Mouse (Mus musculus): ENCODE data around the gene Grem1. TPM values are rescaled to one million over a fixed set of nuclear protein-coding genes. Genes with fewer than 3 reads are reported as not detected.
A peak's percentile ranks its signal among the peaks of the same experiment; 100 is the strongest.

The Grem1 gene
- polyA plus RNA-seq, 1 experiment from 2014 or later = 0.57 TPM

- Histone ChIP-seq H3K27ac (no peak overlapping the region), H3K4me3 (replicated peaks) (no peak overlapping the region), H3K27me3 (no peaks in the 10 kb centered on the region), H3K9ac (no peak overlapping the region), H3K4me1 (no peaks in the 10 kb centered on the region), H3K9me3 (no peaks in the 10 kb centered on the region), H3K4me2 (no peak overlapping the region), H3K36me3 (replicated peaks) (no peaks in the 10 kb centered on the region; the same call in 1 of the 2 replicates)
- no peak for ATAC-seq (ENCODE audit: low FRiP score)
- 90% methylated on average over 4 of the region's 4 CpGs for WGBS
Measured at GRCm38 (mm10) chr2:113781521-113781920, 23.1 kb upstream of the Grem1 start.

GRCm38 (mm10) chr2:113781107-113781506 is 22.7 kb upstream of the Grem1 start:
- no peaks in the 10 kb centered on the region for H3K9me3 ChIP-seq
- H3K9ac ChIP-seq = no peak overlapping the region
- ATAC-seq (ENCODE audit: low FRiP score) = no peak
- no peak overlapping the region for H3K4me2 ChIP-seq
- WGBS = 87% methylated on average over 5 of the region's 5 CpGs
- H3K4me1 ChIP-seq = no peaks in the 10 kb centered on the region
- no peak overlapping the region for H3K4me3 ChIP-seq (replicated peaks)
- no peak overlapping the region for H3K27ac ChIP-seq
- H3K36me3 ChIP-seq (replicated peaks) = no peaks in the 10 kb centered on the region; the same call in 1 of the 2 replicates
- no peaks in the 10 kb centered on the region for H3K27me3 ChIP-seq

- H3K36me3 ChIP-seq (replicated peaks) = no peaks in the 10 kb centered on the region; the same call in 1 of the 2 replicates
- no peak overlapping the region for H3K4me2 ChIP-seq
- H3K4me3 ChIP-seq (replicated peaks) = no peak overlapping the region
- H3K27me3 ChIP-seq = no peaks in the 10 kb centered on the region
- H3K9me3 ChIP-seq = no peaks in the 10 kb centered on the region
- no peaks in the 10 kb centered on the region for H3K4me1 ChIP-seq
- no peak overlapping the region for H3K27ac ChIP-seq
- ATAC-seq (ENCODE audit: low FRiP score) = no peak
- H3K9ac ChIP-seq = no peak overlapping the region
- 88% methylated on average over 3 of the region's 3 CpGs for WGBS
Measured at GRCm38 (mm10) chr2:113779336-113779735, 20.9 kb upstream of the Grem1 start.

DNA sequence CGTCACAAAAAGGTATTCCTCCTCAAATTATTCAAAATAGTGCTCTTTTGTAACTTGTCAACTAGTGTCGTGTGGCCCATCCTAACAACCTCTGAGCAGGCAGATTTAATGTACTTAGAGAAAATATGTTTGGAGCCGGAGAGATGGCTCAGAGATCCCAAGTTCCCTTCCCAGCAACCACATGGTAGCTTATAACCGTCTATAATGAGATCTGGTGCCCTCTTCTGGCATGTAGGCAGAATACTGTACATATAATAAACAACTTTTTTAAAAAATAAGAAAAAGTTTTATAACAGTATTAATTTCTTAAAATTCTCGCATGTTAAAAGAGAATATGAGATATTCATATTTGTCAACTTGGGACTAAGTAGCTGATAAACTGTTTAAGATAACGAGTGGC is 19.6 kb upstream of the Grem1 start:
- H3K9ac ChIP-seq = no peak overlapping the region
- H3K4me3 ChIP-seq (replicated peaks) = no peak overlapping the region
- H3K27me3 ChIP-seq = no peaks in the 10 kb centered on the region
- no peaks in the 10 kb centered on the region for H3K36me3 ChIP-seq (replicated peaks)
- H3K9me3 ChIP-seq = no peaks in the 10 kb centered on the region
- ATAC-seq (ENCODE audit: low FRiP score) = no peak
- H3K27ac ChIP-seq = no peak overlapping the region
- H3K4me1 ChIP-seq = no peaks in the 10 kb centered on the region
- H3K4me2 ChIP-seq = no peak overlapping the region
- WGBS = 76% methylated on average over 6 of the region's 6 CpGs

DNA sequence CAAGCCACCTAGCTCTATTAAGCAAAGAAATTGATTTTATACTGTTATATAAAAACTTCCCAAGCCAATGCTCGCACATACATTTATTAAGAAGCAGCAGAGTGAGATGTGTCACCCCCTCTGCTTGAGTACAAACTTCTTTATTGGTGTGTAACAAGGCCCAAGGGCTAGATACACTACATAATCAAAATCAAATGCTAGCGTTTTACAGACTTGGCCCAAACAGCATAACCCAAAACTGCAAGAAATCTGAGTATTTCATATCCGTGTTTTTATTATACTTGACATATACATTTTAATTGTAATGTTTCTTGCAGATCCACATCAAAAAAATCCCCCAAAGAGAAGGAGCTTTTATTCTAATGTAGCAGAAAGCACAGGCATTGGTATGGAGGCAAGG is 17.9 kb upstream of the Grem1 start:
- WGBS = 92% methylated on average over 3 of the region's 3 CpGs
- Histone ChIP-seq H3K9ac (no peak overlapping the region), H3K27ac (no peak overlapping the region), H3K36me3 (replicated peaks) (no peaks in the 10 kb centered on the region), H3K27me3 (no peaks in the 10 kb centered on the region), H3K4me2 (no peak overlapping the region), H3K4me3 (replicated peaks) (no peak overlapping the region), H3K9me3 (no peaks in the 10 kb centered on the region), H3K4me1 (no peaks in the 10 kb centered on the region)
- no peak for ATAC-seq (ENCODE audit: low FRiP score)

- WGBS = 83% methylated on average over 6 of the region's 6 CpGs
- no peaks in the 10 kb centered on the region for H3K27me3 ChIP-seq
- H3K9ac ChIP-seq = no peak overlapping the region
- no peak overlapping the region for H3K27ac ChIP-seq
- ATAC-seq (ENCODE audit: low FRiP score) = no peak
- H3K4me3 ChIP-seq (replicated peaks) = no peak overlapping the region
- H3K36me3 ChIP-seq (replicated peaks) = no peaks in the 10 kb centered on the region
- H3K4me2 ChIP-seq = no peak overlapping the region
- H3K4me1 ChIP-seq = no peaks in the 10 kb centered on the region
- H3K9me3 ChIP-seq = no peaks in the 10 kb centered on the region
Measured at GRCm38 (mm10) chr2:113774150-113774805, 15.8 kb upstream of the Grem1 start.

GRCm38 (mm10) chr2:113768541-113769303 is 10.3 kb upstream of the Grem1 start:
- H3K4me3 ChIP-seq (replicated peaks) = no peak overlapping the region
- H3K27me3 ChIP-seq = no peaks in the 10 kb centered on the region
- no peak overlapping the region for H3K4me2 ChIP-seq
- no peaks in the 10 kb centered on the region for H3K4me1 ChIP-seq
- no peak overlapping the region for H3K27ac ChIP-seq
- WGBS = 89% methylated on average over 8 of the region's 8 CpGs
- ATAC-seq (ENCODE audit: low FRiP score) = no peak
- H3K9ac ChIP-seq = no peak overlapping the region
- no peaks in the 10 kb centered on the region for H3K9me3 ChIP-seq
- no peaks in the 10 kb centered on the region for H3K36me3 ChIP-seq (replicated peaks)

DNA sequence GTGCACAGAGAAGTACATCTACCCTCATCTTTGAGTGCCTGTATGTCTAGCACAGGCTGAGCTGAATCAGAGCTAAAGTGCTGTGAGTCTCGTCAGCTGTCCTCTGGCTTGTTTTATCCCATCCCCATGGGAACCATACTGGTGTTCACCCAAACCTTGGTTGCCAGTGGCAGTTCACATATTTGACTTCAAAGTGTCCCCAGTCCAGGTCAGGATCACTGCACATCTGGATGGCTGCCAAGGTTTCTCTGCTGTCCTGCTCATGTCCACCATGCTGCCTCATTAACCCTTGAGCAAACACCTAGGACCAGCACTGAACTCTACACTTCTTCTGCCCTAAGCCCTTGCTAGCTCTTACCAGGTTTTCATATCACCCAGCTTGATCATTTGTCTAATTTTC is 7.4 kb upstream of the Grem1 start:
- H3K4me3 ChIP-seq (replicated peaks) = no peak overlapping the region
- no peak for ATAC-seq (ENCODE audit: low FRiP score)
- 79% methylated on average over 1 of the region's 1 CpGs for WGBS

GRCm38 (mm10) chr2:113764968-113765367 is 6.5 kb upstream of the Grem1 start:
- no peak overlapping the region for H3K9ac ChIP-seq
- no peaks in the 10 kb centered on the region for H3K4me1 ChIP-seq
- peaks cover 14% of the 10 kb centered on the region for H3K27me3 ChIP-seq
- H3K9me3 ChIP-seq = no peaks in the 10 kb centered on the region
- no peak overlapping the region for H3K4me3 ChIP-seq (replicated peaks)
- H3K36me3 ChIP-seq (replicated peaks) = no peaks in the 10 kb centered on the region
- H3K27ac ChIP-seq = no peak overlapping the region
- no peak for ATAC-seq (ENCODE audit: low FRiP score)
- H3K4me2 ChIP-seq = no peak overlapping the region
- WGBS = 86% methylated on average over 5 of the region's 5 CpGs

More for the DNA sequence above, 7.4 kb upstream of the Grem1 start:
- H3K27me3 ChIP-seq = peaks cover 5% of the 10 kb centered on the region
- H3K36me3 ChIP-seq (replicated peaks) = no peaks in the 10 kb centered on the region
- no peak overlapping the region for H3K4me2 ChIP-seq
- no peaks in the 10 kb centered on the region for H3K4me1 ChIP-seq
- H3K9me3 ChIP-seq = no peaks in the 10 kb centered on the region
- no peak overlapping the region for H3K27ac ChIP-seq
- no peak overlapping the region for H3K9ac ChIP-seq

- H3K9me3 ChIP-seq = no peaks in the 10 kb centered on the region
- peaks cover 21% of the 10 kb centered on the region for H3K4me1 ChIP-seq
- peak overlapping the region; percentile 95 for H3K4me2 ChIP-seq
- peak; percentile 52; the same call in 1 of the 2 replicates for ATAC-seq (ENCODE audit: low FRiP score)
- H3K9ac ChIP-seq = peak overlapping the region; percentile 48
- no peaks in the 10 kb centered on the region for H3K36me3 ChIP-seq (replicated peaks)
- no peak overlapping the region for H3K27ac ChIP-seq
- peak overlapping the region; percentile 57 for H3K4me3 ChIP-seq (replicated peaks)
- peaks cover 55% of the 10 kb centered on the region for H3K27me3 ChIP-seq
- under 1% methylated on average over 47 of the region's 47 CpGs for WGBS
Measured at GRCm38 (mm10) chr2:113757525-113758310, 728 bp downstream of the Grem1 start.

DNA sequence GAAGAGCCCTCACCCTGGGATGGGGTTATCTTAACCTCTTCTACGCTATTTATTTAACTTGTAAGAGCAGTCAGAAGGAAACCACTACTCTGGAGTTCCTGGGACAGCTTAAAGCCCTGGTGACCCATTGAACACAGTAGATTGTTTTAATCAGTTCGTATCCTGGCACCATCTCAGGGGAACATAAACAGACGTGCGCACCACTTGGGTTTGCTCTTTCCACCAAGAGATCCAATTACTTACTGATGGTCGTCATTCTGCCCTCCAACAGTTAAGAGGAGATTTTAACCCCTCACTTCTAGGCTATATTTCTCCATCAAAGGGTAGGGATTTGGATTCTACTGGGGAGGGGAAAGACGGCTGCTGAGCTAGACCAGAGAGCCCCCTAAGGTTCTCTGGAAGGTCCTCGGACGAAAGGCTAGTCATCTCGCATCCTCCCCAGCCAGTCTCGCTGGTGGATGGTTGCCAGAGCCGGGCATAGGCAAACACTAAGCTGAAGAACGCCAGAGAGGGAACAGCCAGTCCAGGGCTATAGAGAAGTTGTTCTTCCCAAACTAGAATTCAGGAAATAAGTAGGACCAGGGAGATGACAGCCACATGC is 1.4 kb downstream of the Grem1 start:
- no peak overlapping the region for H3K27ac ChIP-seq
- WGBS = 0% methylated on average over 12 of the region's 12 CpGs
- peak overlapping the region; percentile 57 for H3K4me3 ChIP-seq (replicated peaks)
- peak overlapping the region; percentile 48 for H3K9ac ChIP-seq
- ATAC-seq (ENCODE audit: low FRiP score) = no peak
- H3K9me3 ChIP-seq = no peaks in the 10 kb centered on the region
- peak overlapping the region; percentile 95 for H3K4me2 ChIP-seq
- no peaks in the 10 kb centered on the region for H3K36me3 ChIP-seq (replicated peaks)
- peaks cover 55% of the 10 kb centered on the region for H3K27me3 ChIP-seq
- peaks cover 21% of the 10 kb centered on the region for H3K4me1 ChIP-seq

DNA sequence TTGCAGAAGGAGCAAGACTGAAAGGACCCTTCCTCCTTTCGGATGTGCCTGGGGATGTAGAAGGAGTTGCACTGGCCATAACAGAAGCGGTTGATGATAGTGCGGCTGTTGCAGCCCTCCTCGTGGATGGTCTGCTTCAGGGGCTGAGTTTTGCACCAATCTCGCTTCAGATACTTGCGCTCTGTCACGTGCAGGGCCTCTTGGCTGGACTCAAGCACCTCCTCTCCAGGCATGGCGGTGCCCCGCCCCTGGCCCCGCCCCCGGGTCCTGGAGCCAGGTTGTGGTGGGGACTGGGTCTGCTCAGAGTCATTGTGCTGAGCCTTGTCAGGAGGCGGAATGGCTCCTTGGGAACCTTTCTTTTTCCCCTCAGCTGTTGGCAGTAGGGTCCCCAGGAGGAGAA is 8.7 kb downstream of the Grem1 start:
- H3K27ac ChIP-seq = no peak overlapping the region
- H3K4me2 ChIP-seq = no peak overlapping the region
- H3K9me3 ChIP-seq = no peaks in the 10 kb centered on the region
- no peaks in the 10 kb centered on the region for H3K36me3 ChIP-seq (replicated peaks)
- H3K9ac ChIP-seq = no peak overlapping the region
- H3K27me3 ChIP-seq = no peaks in the 10 kb centered on the region
- 0 out of 2 replicates have a peak, but pooled peaks have one; percentile 17 for ATAC-seq (ENCODE audit: low FRiP score)
- WGBS = 86% methylated on average over 12 of the region's 12 CpGs
- H3K4me3 ChIP-seq (replicated peaks) = no peak overlapping the region
- H3K4me1 ChIP-seq = 0 out of 2 replicates have a peak, but pooled peaks cover 2% of the 10 kb centered on the region

Data from forebrain, embryonic 12.5 days (tissue).